In genomic region chr5:97807171-97807570, GRCm38 (mm10) we compare ENCODE assay signal across 17 mouse cellular contexts.
DNase-seq lines count a peak whose midpoint lies in the region; ATAC-seq lines count a peak whose summit lies in the region.
"Had no signal": no experiment of that assay in that cellular context is flagged by ENCODE, and none has a peak within 500 bp of the region (broad histone marks: within the 10 kb centered on the region; RNA-seq: fewer than 3 reads in every experiment).

No protein-coding gene starts in this region.

- H3K27me3 ChIP-seq in forebrain, embryonic 16.5 days (replicated peaks; ENCODE audit: control insufficient read depth, insufficient read depth, low read length), result no peaks in the 10 kb centered on the region
- H3K27me3 ChIP-seq: hindbrain, embryonic 13.5 days; liver, embryonic 12.5 days had no signal

- ATAC-seq in megakaryocyte, adult 5-6 weeks (ENCODE audit: poor library complexity, severe bottlenecking), result peak; percentile 96
- ATAC-seq in forebrain, embryonic 16.5 days, result no peak
- ATAC-seq: intestine, postnatal 0 days; liver, embryonic 12.5 days had no signal

- peak; percentile 10 to 12 for DNase-seq in heart, adult 18-20 months
- DNase-seq in heart, adult 8-10 months (ENCODE audit: low spot score), result no peak
- peak; percentile 12 to 25 for DNase-seq in B cell, adult 2 months
- DNase-seq in embryo, embryonic 11 days, result peak; percentile 22
- no peak for DNase-seq in adrenal gland, postnatal 4 days (ENCODE audit: low spot score in 2 of 2)
- DNase-seq in ovary, postnatal 14 days (ENCODE audit: low spot score), result no peak
- DNase-seq: gastrocnemius, postnatal 14 days; kidney, postnatal 10 days; left cerebral cortex, postnatal 4 days; right cerebral cortex, adult 18-20 months; thymus, adult 18-20 months had no signal

- no peak overlapping the region for H3K4me3 ChIP-seq in forebrain, embryonic 16.5 days (replicated peaks; ENCODE audit: low read length)
- H3K4me3 ChIP-seq: hindbrain, embryonic 13.5 days; liver, embryonic 12.5 days; midbrain, embryonic 10.5 days had no signal

- WGBS in forebrain, embryonic 16.5 days, result 81% methylated on average over 1 of the region's 1 CpGs

- H3K27ac ChIP-seq in forebrain, embryonic 16.5 days (ENCODE audit: low read length), result no peak overlapping the region
- H3K27ac ChIP-seq: hindbrain, embryonic 13.5 days; liver, embryonic 12.5 days; midbrain, embryonic 10.5 days had no signal

- no peaks in the 10 kb centered on the region for H3K36me3 ChIP-seq in forebrain, embryonic 16.5 days (ENCODE audit: control insufficient read depth, insufficient read depth)
- H3K36me3 ChIP-seq: hindbrain, embryonic 13.5 days; liver, embryonic 12.5 days; midbrain, embryonic 10.5 days had no signal

- no peaks in the 10 kb centered on the region for H3K4me1 ChIP-seq in forebrain, embryonic 16.5 days (replicated peaks; ENCODE audit: control insufficient read depth, insufficient read depth, low read length)
- H3K4me1 ChIP-seq: hindbrain, embryonic 13.5 days; liver, embryonic 12.5 days; midbrain, embryonic 10.5 days had no signal

- H3K9ac ChIP-seq in forebrain, embryonic 16.5 days (replicated peaks; ENCODE audit: low read depth, low read length), result no peak overlapping the region
- H3K9ac ChIP-seq: hindbrain, embryonic 13.5 days; liver, embryonic 12.5 days had no signal

- no peak overlapping the region for H3K4me2 ChIP-seq in forebrain, embryonic 16.5 days (ENCODE audit: low read length)
- H3K4me2 ChIP-seq: hindbrain, embryonic 13.5 days; liver, embryonic 12.5 days had no signal

- H3K9me3 ChIP-seq in forebrain, embryonic 16.5 days (ENCODE audit: control insufficient read depth, low read length), result no peaks in the 10 kb centered on the region
- H3K9me3 ChIP-seq: hindbrain, embryonic 13.5 days; liver, embryonic 12.5 days; midbrain, embryonic 10.5 days had no signal

Comparison
In these comparisons a context has a peak if more than half of its experiments do, and no peak if none do; other contexts are left out.
1. DNase-seq: peak in heart, adult 18-20 months (2 of 2), B cell, adult 2 months (2 of 2) and embryo, embryonic 11 days (single experiment); none in heart, adult 8-10 months (single experiment), adrenal gland, postnatal 4 days (0 of 2) and ovary, postnatal 14 days (single experiment).